Mouse (Mus musculus): ENCODE results near the gene Man2a2.

Man2a2 gene

DNA sequence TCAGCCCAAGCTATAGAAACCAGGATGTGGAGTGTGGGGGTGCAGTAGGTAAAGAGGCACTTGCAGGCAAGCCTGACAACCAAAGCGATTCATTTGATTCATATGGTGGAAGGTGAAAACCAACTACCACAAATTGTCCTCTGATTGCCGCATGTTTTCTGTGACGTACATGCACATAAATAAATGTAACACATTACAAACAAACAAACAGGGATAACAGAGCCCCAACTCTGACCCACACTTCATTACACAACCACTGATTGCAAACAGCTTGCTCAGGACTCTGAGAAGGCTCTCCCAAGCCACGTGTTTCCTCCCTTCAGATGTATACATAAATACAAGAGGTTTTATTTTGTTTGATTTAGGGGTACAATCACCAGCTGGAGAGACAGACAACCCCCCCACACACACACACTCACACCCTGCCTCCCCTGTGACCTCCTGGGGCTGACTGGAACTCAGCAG, 1.2 kb downstream of the Man2a2 start:
- DNase-seq (ENCODE audit: low spot score in 2 of 2): no peak

DNA sequence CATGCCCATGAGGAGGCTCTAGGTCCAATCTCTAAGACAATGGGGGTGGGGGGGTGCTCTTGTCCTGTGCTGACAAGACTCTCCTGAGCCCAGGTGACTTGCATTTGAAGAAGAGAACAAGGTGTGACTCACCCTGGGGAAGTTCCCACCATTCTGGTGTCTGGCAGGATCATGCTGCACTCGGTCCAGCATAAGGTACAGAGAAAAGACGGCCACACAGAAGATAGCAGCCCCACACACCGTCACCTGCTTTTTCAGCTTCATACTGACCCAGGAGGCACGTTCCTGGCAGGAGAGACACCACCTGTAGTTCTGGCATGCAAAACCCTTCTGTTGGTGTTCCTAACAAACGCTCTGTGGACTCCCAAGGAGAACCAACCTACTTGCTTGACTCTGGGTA, 1.7 kb downstream of the Man2a2 start:
- DNase-seq (ENCODE audit: low spot score in 2 of 2): no peak

GRCm38 (mm10) chr7:80368635-80369421, 2.3 kb downstream of the Man2a2 start:
- DNase-seq (ENCODE audit: low spot score in 2 of 2): no peak

GRCm38 (mm10) chr7:80368009-80368408, 3.2 kb downstream of the Man2a2 start:
- no peak for DNase-seq (ENCODE audit: low spot score in 2 of 2)

DNA sequence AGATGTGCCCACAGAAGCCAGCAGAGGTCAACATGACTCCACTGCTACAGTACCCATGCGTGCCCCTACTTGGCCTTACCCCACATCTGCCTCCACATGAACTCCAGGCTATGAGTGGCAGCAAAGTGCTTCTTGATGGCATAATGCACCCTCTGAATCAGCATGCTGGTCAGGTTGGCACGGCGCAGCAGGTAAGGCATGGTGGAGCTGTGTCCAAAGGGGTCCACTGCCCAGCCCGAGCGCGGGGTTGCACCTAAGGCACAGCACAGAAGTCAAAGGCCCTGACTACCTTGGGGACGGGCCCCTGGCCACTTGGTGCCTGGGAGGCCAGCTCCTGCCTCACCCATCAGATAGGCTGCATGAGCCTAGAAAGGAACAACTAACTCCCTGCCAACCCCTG, 3.9 kb downstream of the Man2a2 start:
- no peak for DNase-seq (ENCODE audit: low spot score in 2 of 2)

DNA sequence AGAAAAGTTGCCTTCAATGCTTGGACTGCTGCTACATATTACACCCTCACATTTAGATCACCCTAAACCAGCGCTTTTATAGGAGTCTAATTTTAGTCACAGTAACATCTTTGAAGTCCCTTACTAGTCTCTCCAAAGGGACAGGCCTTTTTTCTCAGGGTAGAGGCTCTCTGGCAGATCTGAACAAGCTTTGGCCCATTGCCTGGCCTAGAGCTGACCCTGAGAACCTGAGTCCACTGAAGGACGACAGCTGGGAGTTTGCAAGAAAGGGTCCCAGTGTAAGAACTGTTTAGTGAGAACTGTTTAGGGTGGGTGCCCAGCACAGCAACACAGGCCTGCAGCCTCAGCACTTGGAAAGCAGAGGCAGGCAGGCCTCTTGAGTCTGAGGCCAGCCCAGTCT, 5.4 kb downstream of the Man2a2 start:
- no peak for DNase-seq (ENCODE audit: low spot score in 2 of 2)

DNA sequence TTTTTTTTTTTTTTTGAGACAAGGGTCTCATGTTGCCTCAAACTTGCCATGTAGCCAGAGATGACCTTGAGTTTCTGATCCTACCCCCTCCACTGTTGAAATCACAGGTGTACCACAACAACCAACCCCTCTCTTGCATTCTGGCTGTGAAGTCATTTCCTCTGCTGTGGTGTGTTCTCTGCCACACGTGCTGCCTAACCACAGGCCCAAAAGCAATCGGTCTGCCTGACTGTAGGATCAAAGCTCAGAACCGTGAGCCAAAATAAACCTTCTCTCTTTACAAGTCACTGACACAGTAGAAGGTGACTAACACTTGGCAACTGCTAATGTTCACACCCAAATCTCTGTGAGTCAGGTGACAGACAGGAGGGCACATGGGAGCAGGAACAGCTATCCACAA, 10.7 kb downstream of the Man2a2 start:
- DNase-seq (ENCODE audit: low spot score in 2 of 2): no peak

- DNase-seq (ENCODE audit: low spot score in 2 of 2): no peak
Measured at GRCm38 (mm10) chr7:80358039-80358438, 13.1 kb downstream of the Man2a2 start.

- DNase-seq (ENCODE audit: low spot score in 2 of 2): peak in 1 of 2 experiments; percentile 61
Measured at GRCm38 (mm10) chr7:80357156-80357555, 14.0 kb downstream of the Man2a2 start.

DNA sequence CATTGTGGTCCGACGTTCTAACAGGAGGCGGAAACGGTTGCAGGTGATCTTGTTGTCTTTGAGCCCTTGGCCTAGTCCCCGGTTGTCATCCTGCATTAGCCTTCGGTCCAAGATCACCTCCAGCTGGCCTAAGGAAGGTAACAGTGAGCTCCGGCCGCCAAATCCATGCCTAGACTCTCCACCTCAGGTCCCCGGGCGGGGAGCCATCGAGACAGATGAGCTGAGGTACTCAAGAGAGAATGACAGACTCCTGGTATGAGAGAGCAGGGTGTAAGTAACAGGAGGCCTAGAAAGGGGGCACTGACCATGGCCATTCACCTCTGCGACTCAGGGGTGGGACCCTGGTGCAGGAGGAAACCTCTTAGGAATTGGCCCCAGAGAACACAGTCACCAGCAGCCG, 14.8 kb downstream of the Man2a2 start:
- DNase-seq (ENCODE audit: low spot score in 2 of 2): no peak

GRCm38 (mm10) chr7:80352920-80353319, 18.3 kb downstream of the Man2a2 start:
- DNase-seq (ENCODE audit: low spot score in 2 of 2): no peak

GRCm38 (mm10) chr7:80350808-80351207, 20.4 kb downstream of the Man2a2 start:
- no peak for DNase-seq (ENCODE audit: low spot score in 2 of 2)

DNA sequence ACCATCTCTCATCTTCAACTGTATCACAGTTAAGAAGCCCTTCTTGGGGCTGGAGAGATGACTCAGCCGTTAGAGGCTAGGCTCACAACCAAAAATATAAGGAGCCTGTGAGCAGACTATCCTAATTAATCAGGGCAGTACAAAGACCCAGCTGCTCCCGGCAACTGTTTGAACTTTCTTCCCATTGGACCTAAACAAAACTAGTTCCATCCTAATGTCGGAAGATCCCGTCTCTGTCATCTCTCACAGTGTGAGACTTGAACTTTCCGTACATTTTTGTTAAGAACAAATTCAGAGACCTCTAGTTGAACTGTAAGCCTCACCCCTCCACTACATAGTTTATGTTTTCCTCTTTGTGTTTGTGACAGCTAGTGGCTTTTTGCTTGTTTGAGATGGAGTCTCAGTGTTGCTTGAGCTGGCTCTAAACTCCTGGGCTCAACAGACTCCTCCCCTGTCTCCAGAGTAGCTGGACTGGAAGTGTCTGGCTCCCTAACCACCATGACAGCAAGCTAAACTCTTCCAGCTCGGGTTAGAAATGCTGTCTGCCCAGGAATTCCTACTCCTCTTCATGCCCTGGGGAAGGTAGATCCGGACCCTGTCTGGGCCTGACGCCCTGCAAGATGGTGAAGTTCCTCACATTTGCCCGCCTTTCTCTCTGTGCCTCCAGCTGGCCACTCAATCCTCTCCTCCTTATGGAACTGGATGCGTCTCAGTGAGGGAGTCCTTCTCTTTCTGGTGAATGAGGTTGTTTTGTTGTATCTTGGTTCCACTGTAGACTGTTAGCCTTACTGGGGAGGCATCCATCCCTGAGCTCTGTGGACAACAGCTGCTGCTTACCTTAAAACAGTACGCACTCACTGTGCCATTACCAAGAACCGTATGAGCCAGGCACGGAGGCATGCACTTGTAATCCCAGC, 23.2 kb downstream of the Man2a2 start:
- DNase-seq (ENCODE audit: low spot score in 2 of 2): no peak

- no peak for DNase-seq (ENCODE audit: low spot score in 2 of 2)
Measured at GRCm38 (mm10) chr7:80346830-80347229, 24.3 kb downstream of the Man2a2 start.

DNA sequence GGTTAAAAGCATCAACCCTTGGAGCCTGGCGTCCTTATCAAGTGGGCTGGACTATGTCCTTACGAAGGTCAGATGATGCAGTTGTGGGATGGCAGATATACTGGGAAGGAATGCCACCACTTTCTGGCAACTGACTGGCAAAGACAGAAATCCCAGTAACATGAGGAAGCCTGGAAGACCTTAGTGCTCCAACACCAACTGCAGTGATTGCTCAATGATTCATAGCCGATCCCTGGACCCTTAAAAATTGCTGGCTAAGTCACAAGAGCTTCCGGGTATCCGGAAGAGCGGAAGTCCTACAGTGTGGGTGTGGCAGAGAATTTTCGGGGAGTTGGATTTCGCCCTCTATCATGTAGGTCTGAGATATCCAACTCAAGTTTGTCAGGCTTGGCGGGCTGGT, 25.0 kb downstream of the Man2a2 start:
- DNase-seq (ENCODE audit: low spot score in 2 of 2): no peak

DNA sequence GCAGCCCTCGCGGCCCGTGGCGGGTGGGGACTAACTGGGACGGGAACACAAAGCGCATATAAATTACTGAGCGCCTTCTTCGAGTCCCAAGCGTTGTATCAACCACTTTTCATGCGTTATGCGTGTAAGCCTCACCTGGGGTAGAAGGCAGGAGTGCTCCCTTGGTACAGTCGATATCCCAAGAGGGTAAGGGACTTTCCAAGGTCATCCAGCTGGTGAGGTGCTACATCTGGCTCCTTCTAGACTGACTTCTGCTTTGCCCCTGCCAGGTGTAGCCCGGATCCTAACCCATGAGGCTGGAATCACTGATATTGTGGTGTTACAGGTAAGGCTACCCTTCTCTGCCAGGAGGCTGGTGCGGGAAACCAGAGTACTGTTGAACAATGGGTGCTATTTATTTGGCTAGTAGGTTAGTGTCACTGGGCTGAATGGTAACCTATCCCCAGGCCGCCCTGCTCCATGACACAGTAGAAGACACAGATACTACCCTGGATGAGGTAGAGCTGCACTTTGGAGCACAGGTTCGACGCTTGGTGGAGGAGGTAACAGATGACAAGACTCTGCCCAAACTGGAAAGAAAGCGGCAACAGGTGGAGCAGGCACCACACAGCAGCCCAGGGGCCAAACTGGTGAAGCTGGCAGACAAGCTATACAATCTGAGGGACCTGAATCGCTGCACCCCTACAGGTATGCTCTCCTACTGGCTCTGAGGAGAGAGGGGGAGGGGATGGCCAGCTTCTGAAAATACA, 27.7 kb downstream of the Man2a2 start:
- no peak for DNase-seq (ENCODE audit: low spot score in 2 of 2)

GRCm38 (mm10) chr7:80342858-80343257, 28.3 kb downstream of the Man2a2 start, which contains the start of gene Hddc3:
Gene Hddc3, plus strand, starts transcription at chr7:80343104.
- DNase-seq (ENCODE audit: low spot score in 2 of 2): peak; percentile 85 to 97

GRCm38 (mm10) chr7:80341793-80342192, 29.4 kb downstream of the Man2a2 start:
- DNase-seq (ENCODE audit: low spot score in 2 of 2): no peak

GRCm38 (mm10) chr7:80340793-80341192, 30.4 kb downstream of the Man2a2 start, which contains the start of gene Unc45a:
Gene Unc45a, minus strand, starts transcription at chr7:80341005.
- peak in 1 of 2 experiments; percentile 74 for DNase-seq (ENCODE audit: low spot score in 2 of 2)

DNA sequence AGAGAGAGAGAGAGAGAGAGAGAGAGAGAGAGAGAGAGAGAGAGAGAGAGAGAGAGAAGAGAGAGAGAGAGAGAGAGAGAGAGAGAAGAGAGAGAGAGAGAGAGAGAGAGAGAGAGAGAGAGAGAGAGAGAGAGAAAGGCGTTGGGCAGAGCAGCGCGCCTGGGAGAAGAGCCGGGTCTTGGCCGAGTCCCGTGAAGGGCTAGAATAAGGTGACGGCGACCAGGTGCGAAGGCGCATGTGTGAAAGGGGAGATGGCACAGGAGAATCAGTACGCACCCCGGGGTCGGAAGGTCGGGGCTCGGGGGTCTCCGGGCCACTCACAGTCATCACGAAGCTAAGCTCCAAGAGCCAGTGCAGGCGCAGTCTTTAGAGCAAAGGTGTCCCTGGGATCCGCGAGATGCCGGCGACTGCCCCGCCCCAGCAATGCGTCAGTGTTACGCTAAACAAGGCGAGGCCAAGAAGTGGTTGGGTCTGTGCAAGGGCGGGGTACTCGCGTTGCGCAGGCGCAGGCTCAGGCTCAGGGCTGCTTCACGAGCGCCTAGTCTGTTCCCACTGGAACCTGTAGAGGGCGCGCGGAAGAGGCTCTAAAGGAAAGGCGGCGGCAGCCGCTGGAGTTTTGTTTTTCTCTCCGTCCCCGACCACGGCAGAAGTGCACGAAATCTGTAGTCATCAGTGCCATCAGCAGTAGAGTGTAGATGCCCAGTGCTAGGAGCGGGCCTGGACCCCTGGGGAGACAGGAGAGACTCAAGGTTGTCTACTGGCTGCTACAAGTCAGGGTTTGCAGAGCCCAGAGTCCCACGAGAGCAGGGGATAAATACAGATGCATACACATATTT, 31.2 kb downstream of the Man2a2 start:
- DNase-seq (ENCODE audit: low spot score in 2 of 2): peak; percentile 90 to 98

GRCm38 (mm10) chr7:80339371-80339770, 31.8 kb downstream of the Man2a2 start:
- DNase-seq (ENCODE audit: low spot score in 2 of 2): no peak

Data from left cerebral cortex, adult 9 months (tissue).